Mouse (Mus musculus) left cerebral cortex, adult 9 months (tissue): ENCODE measurements around the gene Aldh1l1.
"Not testable (repeated sequence)": the region's sequence is repeated elsewhere in the genome, so short reads cannot be mapped to it uniquely, and the experiment has no call there.

Experiments
- DNase-seq, 2 experiments: peaks; one replicate each; pipeline ENCODE4 v3.0.0; 2022; ENCODE audit warnings: low spot score in 2 of 2

Gene Aldh1l1

GRCm38 (mm10) chr6:90619936-90620335 is 133.7 kb downstream of the Aldh1l1 start:
- DNase-seq = no peak

GRCm38 (mm10) chr6:90620791-90621583 is 134.8 kb downstream of the Aldh1l1 start:
- no peak for DNase-seq

- DNase-seq = no peak
Measured at GRCm38 (mm10) chr6:90621584-90621890, 135.3 kb downstream of the Aldh1l1 start.

GRCm38 (mm10) chr6:90622758-90623455 is 136.7 kb downstream of the Aldh1l1 start:
- DNase-seq = no peak

GRCm38 (mm10) chr6:90623456-90623836 is 137.2 kb downstream of the Aldh1l1 start:
- no peak for DNase-seq

- no peak for DNase-seq
Measured at GRCm38 (mm10) chr6:90624184-90624583, 138.0 kb downstream of the Aldh1l1 start.

- DNase-seq = no peak
Measured at GRCm38 (mm10) chr6:90624733-90625132, 138.5 kb downstream of the Aldh1l1 start.

GRCm38 (mm10) chr6:90625207-90625994 is 139.2 kb downstream of the Aldh1l1 start:
- DNase-seq = no peak

- no peak for DNase-seq
Measured at GRCm38 (mm10) chr6:90627556-90627955, 141.3 kb downstream of the Aldh1l1 start.

GRCm38 (mm10) chr6:90629506-90629905 is 143.3 kb downstream of the Aldh1l1 start:
- no peak for DNase-seq

GRCm38 (mm10) chr6:90630427-90630826 is 144.2 kb downstream of the Aldh1l1 start:
- no peak for DNase-seq

GRCm38 (mm10) chr6:90632526-90632925 is 146.3 kb downstream of the Aldh1l1 start:
- DNase-seq = not testable (repeated sequence)

- DNase-seq = no peak
Measured at GRCm38 (mm10) chr6:90635081-90635480, 148.9 kb downstream of the Aldh1l1 start.

- no peak for DNase-seq
Measured at GRCm38 (mm10) chr6:90635611-90636010, 149.4 kb downstream of the Aldh1l1 start.

- DNase-seq = no peak
Measured at GRCm38 (mm10) chr6:90643057-90643456, 156.8 kb downstream of the Aldh1l1 start.

- DNase-seq = no peak
Measured at GRCm38 (mm10) chr6:90644965-90645364, 158.7 kb downstream of the Aldh1l1 start.

- DNase-seq = no peak
Measured at GRCm38 (mm10) chr6:90648391-90648790, 162.2 kb downstream of the Aldh1l1 start.

GRCm38 (mm10) chr6:90649279-90649678 is 163.1 kb downstream of the Aldh1l1 start:
- DNase-seq = no peak
